8 mouse cellular contexts compared by ENCODE assay signal in genomic region chr16:63856658-63857552, GRCm38 (mm10). TPM values are rescaled to one million over a fixed set of nuclear protein-coding genes. Genes with fewer than 3 reads are reported as not detected.
A peak's percentile ranks its signal among the peaks of the same experiment; 100 is the strongest.
DNase-seq lines count a peak whose midpoint lies in the region; ATAC-seq and TF ChIP-seq lines count a peak whose summit lies in the region.

No protein-coding gene starts in this region.

- ATAC-seq in forebrain, embryonic 12.5 days (ENCODE audit: low FRiP score): peak; percentile 94
- ATAC-seq in heart, embryonic 15.5 days (replicated peaks; ENCODE audit: insufficient number of reproducible peaks, insufficient read depth, low FRiP score, low read depth): peak; percentile 89
- peak; percentile 90 for ATAC-seq in kidney, postnatal 0 days (replicated peaks; ENCODE audit: low FRiP score, low read depth)

- peaks cover 6% of the 10 kb centered on the region for H3K4me1 ChIP-seq in forebrain, embryonic 12.5 days
- H3K4me1 ChIP-seq in heart, embryonic 15.5 days (replicated peaks): peaks cover 4% of the 10 kb centered on the region; the same call in 1 of the 2 replicates
- H3K4me1 ChIP-seq in kidney, postnatal 0 days (replicated peaks; ENCODE audit: insufficient read depth, low read length): 0 out of 2 replicates have a peak, but pooled peaks cover 5% of the 10 kb centered on the region
- no peaks in the 10 kb centered on the region for H3K4me1 ChIP-seq in liver, adult 2 months (ENCODE audit: control insufficient read depth, insufficient read depth, low read length)

- no peaks in the 10 kb centered on the region for H3K9me3 ChIP-seq in forebrain, embryonic 12.5 days
- H3K9me3 ChIP-seq in heart, embryonic 15.5 days (replicated peaks): no peaks in the 10 kb centered on the region
- H3K9me3 ChIP-seq in kidney, postnatal 0 days (replicated peaks; ENCODE audit: low read length): no peaks in the 10 kb centered on the region

- H3K4me3 ChIP-seq in forebrain, embryonic 12.5 days (replicated peaks): peak overlapping the region; percentile 57
- peak overlapping the region; percentile 80 for H3K4me3 ChIP-seq in heart, embryonic 15.5 days
- H3K4me3 ChIP-seq in kidney, postnatal 0 days (replicated peaks; ENCODE audit: low read depth, low read length): peak overlapping the region; percentile 51
- H3K4me3 ChIP-seq in liver, adult 2 months (ENCODE audit: insufficient read depth, low read depth, low read length): peak overlapping the region; percentile 28; the same call in 1 of the 2 replicates

- H3K4me2 ChIP-seq in forebrain, embryonic 12.5 days: peak overlapping the region; percentile 67
- H3K4me2 ChIP-seq in heart, embryonic 15.5 days: peak overlapping the region; percentile 81
- peak overlapping the region; percentile 78 for H3K4me2 ChIP-seq in kidney, postnatal 0 days (ENCODE audit: low read length)

- peak; percentile 75 for TF ChIP-seq CTCF in kidney, postnatal 0 days (IDR thresholded peaks at IDR 0.05; ENCODE audit: low read depth)
- peak; percentile 38; the same call in 1 of the 2 replicates for TF ChIP-seq CTCF in liver, adult 2 months (IDR thresholded peaks at IDR 0.05; ENCODE audit: low read depth, low read length)

- TF ChIP-seq POLR2A in liver, adult 2 months (IDR thresholded peaks at IDR 0.05; ENCODE audit: extremely low read depth, insufficient read depth, low read length): no peak

- 2% methylated on average over 33 of the region's 33 CpGs for WGBS in forebrain, embryonic 12.5 days
- WGBS in heart, embryonic 15.5 days: 3% methylated on average over 33 of the region's 33 CpGs
- WGBS in kidney, postnatal 0 days: 2% methylated on average over 33 of the region's 33 CpGs
- WGBS in liver, adult 2 months: 4% methylated on average over 33 of the region's 33 CpGs

- H3K79me2 ChIP-seq in liver, adult 2 months (ENCODE audit: control insufficient read depth, insufficient read depth, low read length): no peaks in the 10 kb centered on the region

- H3K27me3 ChIP-seq in forebrain, embryonic 12.5 days: no peaks in the 10 kb centered on the region
- no peaks in the 10 kb centered on the region for H3K27me3 ChIP-seq in heart, embryonic 15.5 days
- H3K27me3 ChIP-seq in kidney, postnatal 0 days (ENCODE audit: insufficient read depth, low read length): no peaks in the 10 kb centered on the region
- H3K27me3 ChIP-seq in liver, adult 2 months (ENCODE audit: control insufficient read depth, insufficient read depth, low read length): peaks cover 7% of the 10 kb centered on the region; the same call in 1 of the 2 replicates

- DNase-seq in CD4-positive, CD25-positive, alpha-beta regulatory T cell, adult 2 months (ENCODE audit: low read depth, low spot score): peak; percentile 26
- DNase-seq in c-Kit-positive CD71-negative TER-119-negative erythroid progenitor cells, embryonic 14.5 days (ENCODE audit: low read depth): peak; percentile 10
- peak; percentile 93 for DNase-seq in kidney, postnatal 0 days (ENCODE audit: low spot score)
- DNase-seq in liver, adult 2 months (ENCODE audit: extremely low read depth, low read depth, low spot score): no peak
- peak; percentile 81 for DNase-seq in neural tube, embryonic 10.5 days (ENCODE audit: extremely low spot score, low spot score)
- peak; percentile 47 for DNase-seq in urinary bladder, adult 2 months (ENCODE audit: low spot score)

- H3K36me3 ChIP-seq in forebrain, embryonic 12.5 days (replicated peaks): no peaks in the 10 kb centered on the region
- H3K36me3 ChIP-seq in heart, embryonic 15.5 days: no peaks in the 10 kb centered on the region
- no peaks in the 10 kb centered on the region for H3K36me3 ChIP-seq in kidney, postnatal 0 days (ENCODE audit: insufficient read depth, low read length)
- H3K36me3 ChIP-seq in liver, adult 2 months (ENCODE audit: control insufficient read depth, insufficient read depth, low read length): no peaks in the 10 kb centered on the region

- H3K27ac ChIP-seq in forebrain, embryonic 12.5 days: peak overlapping the region; percentile 91
- peak overlapping the region; percentile 89 for H3K27ac ChIP-seq in heart, embryonic 15.5 days
- peak overlapping the region; percentile 48 for H3K27ac ChIP-seq in kidney, postnatal 0 days
- H3K27ac ChIP-seq in liver, adult 2 months (replicated peaks; ENCODE audit: insufficient read depth, low read depth, low read length): no peak overlapping the region

- peak overlapping the region; percentile 76 for H3K9ac ChIP-seq in forebrain, embryonic 12.5 days
- H3K9ac ChIP-seq in heart, embryonic 15.5 days: peak overlapping the region; percentile 79
- H3K9ac ChIP-seq in kidney, postnatal 0 days (ENCODE audit: low read depth, low read length): peak overlapping the region; percentile 46
- H3K9ac ChIP-seq in liver, adult 2 months (ENCODE audit: low read depth, low read length): no peak overlapping the region

RNA-seq across cellular contexts. Expression of gene Epha3, which starts 7.1 kb away (rescaled TPM):
- 77.3 and 86.8 TPM in 2 replicates for polyA plus RNA-seq in forebrain, embryonic 12.5 days (2016; fragmentation: Nextera tagmentation; extraction: Ambion mirVana)
- 7.8 and 12.4 TPM in 2 replicates for polyA plus RNA-seq in heart, embryonic 15.5 days (2015; fragmentation: Nextera tagmentation; extraction: Ambion mirVana)
- polyA plus RNA-seq in kidney, postnatal 0 days (2015; fragmentation: Nextera tagmentation; extraction: Ambion mirVana): 7.5 and 7.7 TPM in 2 replicates
- 1.4 TPM in 2 replicates for total RNA-seq in liver, adult 2 months (2014; rRNA removed)
- 0.32 and 0.67 TPM in 2 replicates for polyA plus RNA-seq in liver, adult 2 months (2012; rRNA removed)
- polyA plus RNA-seq in urinary bladder, adult 2 months (2012; rRNA removed): 4.7 and 5.8 TPM in 2 replicates

Comparison
In these comparisons a context has a peak if more than half of its experiments do, and no peak if none do; other contexts are left out.
1. H3K4me3 ChIP-seq: peak in every context shown above with its lines; median percentile 80 in heart, embryonic 15.5 days; 57 in forebrain, embryonic 12.5 days; 51 in kidney, postnatal 0 days; 28 in liver, adult 2 months.